Mouse (Mus musculus) kidney, embryonic 16.5 days (tissue): ENCODE data around the gene Slc25a51. TPM values are rescaled to one million over a fixed set of nuclear protein-coding genes. Genes with fewer than 3 reads are reported as not detected.

ENCODE experiments used
- ATAC-seq: fragments of 200-750 bp; cut with Nextera tagmentation; 2 replicates; pipeline ENCODE4 v1.8.0; 2017; ENCODE audit warnings: moderate TSS enrichment; ENCODE audit not compliant: low FRiP score, low TSS enrichment
- H3K27ac ChIP-seq: fragments of 300-500 bp; sonication (generic); 2 replicates; pipeline ENCODE4 v1.5.1; 2014; ENCODE audit warnings: low read length
- H3K27me3 ChIP-seq: fragments of 300-500 bp; sonication (generic); 2 replicates; pipeline ENCODE4 v1.6.1; 2014; ENCODE audit warnings: low read length, control low read depth, mixed read lengths; ENCODE audit not compliant: insufficient read depth
- H3K36me3 ChIP-seq: fragments of 300-500 bp; sonication (generic); 2 replicates; pipeline ENCODE4 v1.6.1; 2014; ENCODE audit warnings: low read length, control low read depth, mixed read lengths; ENCODE audit not compliant: insufficient read depth
- H3K4me1 ChIP-seq: fragments of 300-500 bp; sonication (generic); 2 replicates; pipeline ENCODE4 v1.6.1; 2014; ENCODE audit warnings: low read length, control low read depth, mixed read lengths; ENCODE audit not compliant: insufficient read depth
- H3K4me2 ChIP-seq: fragments of 300-500 bp; sonication (generic); replicated peaks from 2 replicates; pipeline ENCODE4 v1.6.1; 2014; ENCODE audit warnings: low read depth, low read length
- H3K4me3 ChIP-seq: fragments of 300-500 bp; sonication (generic); 2 replicates; pipeline ENCODE4 v1.5.1; 2014; ENCODE audit warnings: mild to moderate bottlenecking, low read length
- H3K9ac ChIP-seq: fragments of 300-500 bp; sonication (generic); replicated peaks from 2 replicates; pipeline ENCODE4 v1.6.1; 2014; ENCODE audit warnings: low read length
- H3K9me3 ChIP-seq: fragments of 300-500 bp; sonication (generic); 2 replicates; pipeline ENCODE4 v1.6.1; 2016; ENCODE audit warnings: low read length, control low read depth
- WGBS: fragments of 180-500 bp; shearing (Covaris S2); extraction: QIAGEN DNeasy Blood & Tissue Kit; methylation state at CpG from one replicate; pipeline ENCODE4 v1.1.7; 2014; 5-methylcytosine and 5-hydroxymethylcytosine counted together
- polyA plus RNA-seq: library from polyadenylated mRNA; unstranded; fragments of >200 nt; fragmentation: Nextera tagmentation; extraction: Ambion mirVana; gene quantifications from 2 replicates; pipeline ENCODE4 v1.2.1, GENCODE M21; 2015

Slc25a51 gene
- 70.6 and 81.9 TPM in 2 replicates for polyA plus RNA-seq

DNA sequence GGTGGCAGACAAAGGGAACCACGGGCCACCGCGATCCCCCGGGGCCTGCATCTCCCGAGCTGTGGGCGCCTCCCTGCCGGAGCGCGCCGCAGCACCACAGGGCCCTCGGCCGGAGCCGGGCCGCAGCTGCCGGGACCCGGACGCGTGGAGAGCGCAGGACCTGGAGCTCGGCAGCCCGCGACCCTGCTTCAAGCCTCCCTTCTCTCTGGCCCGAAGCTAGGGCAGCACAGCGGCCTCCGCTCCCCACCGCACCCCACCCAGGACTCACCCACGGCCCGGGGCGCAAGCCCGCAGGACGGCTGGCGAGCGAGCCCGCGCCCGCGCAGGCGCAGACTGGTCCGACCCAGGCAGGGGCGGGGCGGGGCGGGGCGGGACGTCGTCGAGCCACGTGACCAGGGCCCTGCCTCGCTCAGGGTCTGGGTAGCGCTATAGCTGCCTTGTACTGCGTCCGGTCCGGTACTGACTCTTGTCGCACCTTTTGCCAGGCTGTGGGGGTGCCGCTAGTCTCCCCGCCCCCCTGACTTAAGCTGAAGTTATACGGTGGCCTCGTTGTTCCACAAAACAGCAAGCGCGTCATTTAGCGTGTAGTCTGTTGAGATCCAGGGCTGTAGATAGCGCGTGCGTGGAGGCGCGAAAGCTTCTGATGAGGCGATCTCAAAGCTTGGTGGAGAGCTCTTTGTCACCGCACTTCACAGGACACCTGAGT, at the start of gene Slc25a51:
TSS of gene Slc25a51 (minus strand) at position 340 of the 706 bp plus-strand sequence.
- Histone ChIP-seq H3K9me3 (no peaks in the 10 kb centered on the region), H3K4me2 (peak within 1 kb of the TSS; percentile 86), H3K4me1 (peaks cover 29% of the 10 kb centered on the region), H3K27me3 (no peaks in the 10 kb centered on the region), H3K9ac (peak within 1 kb of the TSS; percentile 99), H3K36me3 (peaks cover 10% of the 10 kb centered on the region), H3K4me3 (peak within 1 kb of the TSS; percentile 94), H3K27ac (peak within 1 kb of the TSS; percentile 92)
- under 1% methylated on average over 62 of the region's 67 CpGs for WGBS
- peak; percentile 98 for ATAC-seq

DNA sequence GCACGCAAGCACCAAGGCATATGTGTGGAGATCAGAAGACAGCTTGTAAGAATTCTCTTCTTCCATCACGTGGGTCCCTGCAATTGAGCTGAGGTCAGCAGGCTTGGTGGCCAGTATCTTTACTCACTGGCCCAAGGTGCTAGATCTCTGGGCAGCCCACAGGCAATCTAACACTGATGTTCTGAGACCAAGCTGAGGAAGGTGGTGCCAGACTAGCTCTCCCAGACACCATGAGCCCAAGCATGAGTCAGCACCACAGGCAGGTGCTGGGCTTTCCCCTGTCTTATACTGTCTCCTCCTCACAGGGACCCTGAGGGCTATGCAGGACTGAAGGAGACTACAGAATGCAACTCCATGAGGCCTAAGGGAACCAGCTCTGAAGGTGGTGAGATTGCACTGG, 49.0 kb upstream of the Slc25a51 start:
- ATAC-seq, result no peak
- 0 out of 2 replicates have a peak, but pooled peaks cover 4% of the 10 kb centered on the region for H3K36me3 ChIP-seq
- peaks cover 43% of the 10 kb centered on the region for H3K4me1 ChIP-seq
- 89% methylated on average over 2 of the region's 2 CpGs for WGBS
- H3K9me3 ChIP-seq, result no peaks in the 10 kb centered on the region
- H3K27ac ChIP-seq, result no peak overlapping the region
- H3K4me2 ChIP-seq, result no peak overlapping the region
- H3K9ac ChIP-seq, result no peak overlapping the region
- no peak overlapping the region for H3K4me3 ChIP-seq
- H3K27me3 ChIP-seq, result no peaks in the 10 kb centered on the region

DNA sequence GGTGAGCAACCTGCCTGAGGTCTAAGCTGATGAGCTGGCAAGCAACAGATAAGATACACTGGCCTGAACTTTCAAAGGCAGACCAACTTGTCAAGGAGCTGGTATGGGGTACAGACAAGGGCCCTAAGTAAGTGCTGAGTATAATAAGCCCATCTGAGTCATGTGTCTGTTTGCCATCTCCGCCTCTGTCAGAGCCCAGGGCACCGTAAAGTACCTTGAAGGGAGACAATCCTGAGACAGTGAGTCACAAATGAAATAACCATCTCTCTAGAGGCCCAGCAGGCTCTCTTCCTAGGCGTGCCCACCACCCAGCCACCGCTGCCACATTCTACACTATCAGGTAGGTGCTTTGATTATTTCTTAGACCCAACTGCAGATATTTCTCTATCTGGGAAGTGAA, 46.4 kb upstream of the Slc25a51 start:
- Histone ChIP-seq H3K27ac (no peak overlapping the region), H3K36me3 (0 out of 2 replicates have a peak, but pooled peaks cover 4% of the 10 kb centered on the region), H3K4me2 (no peak overlapping the region), H3K27me3 (no peaks in the 10 kb centered on the region), H3K4me3 (no peak overlapping the region), H3K4me1 (peaks cover 57% of the 10 kb centered on the region), H3K9ac (no peak overlapping the region), H3K9me3 (no peaks in the 10 kb centered on the region)
- no peak for ATAC-seq
- WGBS, result 90% methylated on average over 4 of the region's 4 CpGs

DNA sequence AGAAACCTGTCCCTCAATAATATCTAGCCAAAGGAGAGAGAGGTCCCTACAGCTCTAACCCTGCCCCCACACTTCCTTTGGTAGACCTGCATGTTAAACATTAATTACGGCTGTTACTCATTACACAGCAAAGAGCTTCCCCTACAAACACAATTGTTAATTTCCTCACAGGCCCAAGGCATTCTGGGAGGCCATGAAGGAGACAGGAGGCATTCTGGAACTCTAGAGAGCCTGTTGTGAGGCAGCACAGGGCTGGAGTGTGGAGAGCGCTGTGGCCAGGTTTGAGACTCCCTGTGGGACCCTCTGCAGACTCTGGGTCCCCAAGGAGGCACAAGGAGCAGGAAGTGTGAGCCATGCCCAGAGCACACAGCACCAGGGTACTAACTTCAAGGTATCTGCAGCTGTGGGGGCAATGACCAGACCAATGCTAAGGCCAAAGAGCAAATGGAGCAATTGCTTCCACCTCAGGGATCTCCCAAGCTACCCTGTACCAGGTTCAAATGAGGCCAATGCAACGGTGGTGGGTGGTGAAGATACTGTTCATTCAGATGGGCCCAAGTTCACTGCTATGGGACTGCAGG, 44.8 kb upstream of the Slc25a51 start:
- peak; percentile 83 for ATAC-seq

DNA sequence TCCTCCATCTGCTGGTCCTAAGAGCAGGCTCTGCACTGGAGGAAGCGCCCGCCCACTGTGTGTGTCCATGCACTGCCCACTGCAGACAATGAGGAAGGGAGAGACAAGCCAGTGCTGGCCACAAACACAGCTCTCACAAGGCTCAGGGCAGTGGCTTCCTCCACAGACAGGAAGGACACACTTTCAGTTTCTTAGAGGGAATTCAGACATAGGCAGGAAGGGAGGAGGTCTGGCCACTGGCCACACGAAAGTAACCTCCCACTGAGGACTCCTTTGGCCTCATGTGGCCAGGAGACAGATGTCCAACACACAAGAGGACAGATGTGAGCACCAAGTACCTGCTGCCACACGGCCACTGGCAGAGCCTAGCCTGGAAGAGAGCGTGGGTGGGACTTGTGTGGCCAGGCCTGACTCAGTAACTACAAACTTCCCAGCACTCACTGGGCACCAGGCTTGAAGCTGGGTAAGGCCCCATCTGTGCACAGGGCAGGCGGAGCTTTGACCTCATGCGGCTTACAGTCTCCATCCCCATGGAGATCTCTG, 44.1 kb upstream of the Slc25a51 start:
- ATAC-seq, result peak; percentile 88
- H3K9me3 ChIP-seq, result no peaks in the 10 kb centered on the region
- H3K4me2 ChIP-seq, result peak overlapping the region; percentile 11
- H3K4me3 ChIP-seq, result no peak overlapping the region
- H3K27me3 ChIP-seq, result no peaks in the 10 kb centered on the region
- H3K4me1 ChIP-seq, result peaks cover 46% of the 10 kb centered on the region
- 30% methylated on average over 7 of the region's 7 CpGs for WGBS
- no peak overlapping the region; the same call in 1 of the 2 replicates for H3K9ac ChIP-seq
- H3K36me3 ChIP-seq, result 0 out of 2 replicates have a peak, but pooled peaks cover 4% of the 10 kb centered on the region
- H3K27ac ChIP-seq, result peak overlapping the region; percentile 96

More for the DNA sequence above, 44.8 kb upstream of the Slc25a51 start:
- no peaks in the 10 kb centered on the region for H3K27me3 ChIP-seq
- H3K36me3 ChIP-seq, result 0 out of 2 replicates have a peak, but pooled peaks cover 4% of the 10 kb centered on the region
- no peaks in the 10 kb centered on the region for H3K9me3 ChIP-seq
- H3K27ac ChIP-seq, result peak overlapping the region; percentile 96
- H3K4me3 ChIP-seq, result no peak overlapping the region
- no peak overlapping the region for H3K4me2 ChIP-seq
- peak overlapping the region; percentile 24; the same call in 1 of the 2 replicates for H3K9ac ChIP-seq
- H3K4me1 ChIP-seq, result peaks cover 46% of the 10 kb centered on the region
- 37% methylated on average over 3 of the region's 3 CpGs for WGBS

DNA sequence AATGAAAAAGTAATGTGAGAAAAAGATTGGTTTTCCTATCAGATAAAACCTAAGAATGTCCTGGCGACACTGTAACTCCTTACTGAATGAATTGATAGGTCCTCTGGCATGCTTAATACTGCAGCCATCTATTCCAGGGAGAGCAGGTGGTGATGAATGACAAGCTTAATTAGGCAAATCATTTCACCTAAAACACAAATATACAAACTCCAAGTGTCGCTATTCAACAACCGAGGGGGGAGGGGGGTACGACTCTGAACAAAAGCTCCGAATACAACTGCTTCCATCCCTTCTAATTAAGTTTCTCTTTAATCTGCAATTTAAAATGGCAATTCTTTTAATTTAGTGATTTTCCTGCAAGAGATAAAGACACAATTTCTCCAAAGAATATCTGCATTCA, 40.4 kb upstream of the Slc25a51 start:
- Histone ChIP-seq H3K4me1 (peaks cover 44% of the 10 kb centered on the region), H3K9me3 (no peaks in the 10 kb centered on the region), H3K4me2 (no peak overlapping the region), H3K27me3 (no peaks in the 10 kb centered on the region), H3K27ac (no peak overlapping the region), H3K4me3 (no peak overlapping the region), H3K36me3 (peaks cover 18% of the 10 kb centered on the region), H3K9ac (no peak overlapping the region)
- no peak for ATAC-seq
- 74% methylated on average over 5 of the region's 5 CpGs for WGBS

DNA sequence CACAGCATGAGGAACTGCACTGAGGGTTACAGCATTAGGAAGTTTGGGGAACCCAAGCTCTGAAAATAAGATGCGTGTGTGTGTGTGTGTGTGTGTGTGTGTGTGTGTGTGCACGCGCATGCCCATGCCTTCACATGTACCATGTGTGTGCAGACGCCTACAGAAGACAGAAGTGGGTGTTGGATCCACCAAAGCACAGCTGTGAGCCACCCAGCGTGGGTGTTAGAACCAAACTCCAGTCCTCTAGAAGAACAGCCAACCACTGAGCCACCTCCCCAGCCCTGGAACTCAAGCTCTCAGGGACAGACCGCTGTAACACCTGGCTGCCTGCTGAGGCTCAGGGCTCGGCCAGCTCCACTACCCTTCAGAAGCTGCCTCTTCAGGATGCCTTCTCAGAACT, 39.9 kb upstream of the Slc25a51 start:
- Histone ChIP-seq H3K9ac (no peak overlapping the region), H3K4me2 (no peak overlapping the region), H3K4me1 (peaks cover 38% of the 10 kb centered on the region), H3K27me3 (no peaks in the 10 kb centered on the region), H3K36me3 (peaks cover 23% of the 10 kb centered on the region), H3K27ac (no peak overlapping the region), H3K4me3 (no peak overlapping the region), H3K9me3 (no peaks in the 10 kb centered on the region)
- 91% methylated on average over 7 of the region's 7 CpGs for WGBS
- ATAC-seq, result no peak

DNA sequence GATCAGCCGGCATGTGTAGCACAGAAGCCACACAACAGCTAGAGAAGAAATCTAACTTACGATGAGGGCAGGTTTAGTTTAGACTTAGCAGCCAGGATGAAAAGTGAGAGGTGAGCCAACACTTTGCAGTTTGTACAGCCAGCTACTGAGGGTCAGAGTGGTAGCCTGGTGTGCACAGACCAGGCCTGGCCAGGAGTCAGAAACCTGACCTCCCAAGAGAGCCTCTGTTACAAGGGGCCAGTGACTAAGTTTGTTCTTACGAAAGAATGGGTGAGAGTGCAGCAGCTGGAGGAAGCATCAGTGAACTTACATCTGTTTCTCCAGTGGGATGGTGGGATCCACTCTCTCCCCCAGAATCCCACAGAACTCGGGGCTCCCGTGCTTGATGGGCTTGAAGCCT, 38.6 kb upstream of the Slc25a51 start:
- Histone ChIP-seq H3K4me1 (peaks cover 25% of the 10 kb centered on the region), H3K36me3 (peaks cover 28% of the 10 kb centered on the region), H3K4me2 (no peak overlapping the region), H3K9ac (no peak overlapping the region), H3K4me3 (no peak overlapping the region), H3K27ac (no peak overlapping the region), H3K9me3 (no peaks in the 10 kb centered on the region), H3K27me3 (no peaks in the 10 kb centered on the region)
- ATAC-seq, result no peak
- WGBS, result 79% methylated on average over 5 of the region's 5 CpGs

DNA sequence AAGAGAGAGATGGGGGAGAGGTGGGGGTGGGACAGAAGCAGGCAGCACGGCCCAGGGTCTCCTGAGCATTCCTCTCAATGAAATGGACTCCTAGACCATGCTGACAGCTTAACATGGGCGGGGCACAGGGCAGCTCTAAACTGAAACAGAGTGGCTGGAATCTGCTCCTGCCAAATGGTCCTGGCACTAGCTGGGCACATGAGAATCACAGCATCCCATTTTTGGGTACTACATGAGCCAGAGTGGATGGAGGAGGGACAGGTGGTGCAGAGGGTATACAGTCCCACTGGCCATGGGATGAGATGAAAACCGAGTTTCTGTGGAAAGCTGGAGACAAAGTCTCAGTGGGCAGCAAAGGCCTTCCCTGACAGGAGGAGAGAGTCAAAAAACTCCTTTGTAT, 36.7 kb upstream of the Slc25a51 start:
- no peaks in the 10 kb centered on the region for H3K27me3 ChIP-seq
- no peak for ATAC-seq
- no peak overlapping the region for H3K4me3 ChIP-seq
- peaks cover 30% of the 10 kb centered on the region for H3K36me3 ChIP-seq
- H3K9me3 ChIP-seq, result no peaks in the 10 kb centered on the region
- H3K9ac ChIP-seq, result no peak overlapping the region
- no peak overlapping the region for H3K4me2 ChIP-seq
- peaks cover 7% of the 10 kb centered on the region for H3K4me1 ChIP-seq
- 74% methylated on average over 3 of the region's 3 CpGs for WGBS
- no peak overlapping the region for H3K27ac ChIP-seq

DNA sequence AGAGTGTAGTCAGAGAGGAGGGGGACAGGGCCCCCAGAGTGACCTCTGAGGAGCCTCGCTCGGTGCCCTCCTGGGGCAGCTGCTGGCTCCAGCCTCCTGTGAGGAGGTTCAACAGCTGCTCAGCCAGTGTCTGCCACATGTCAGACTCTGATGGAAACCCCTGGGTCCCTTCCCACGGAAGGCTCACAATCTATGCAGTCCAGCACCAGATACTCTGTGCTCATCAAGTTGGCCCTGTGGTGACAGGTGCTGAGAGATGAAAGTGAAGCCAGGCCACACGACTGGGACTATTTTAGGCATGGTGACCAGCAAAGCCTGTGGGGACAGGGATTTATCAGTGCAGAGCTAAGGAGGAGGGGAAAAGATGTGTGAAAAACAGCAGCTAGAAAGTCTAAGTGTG, 36.2 kb upstream of the Slc25a51 start:
- 52% methylated on average over 4 of the region's 4 CpGs for WGBS
- no peak overlapping the region for H3K4me2 ChIP-seq
- no peak for ATAC-seq
- peaks cover 4% of the 10 kb centered on the region for H3K4me1 ChIP-seq
- H3K27ac ChIP-seq, result no peak overlapping the region
- no peak overlapping the region for H3K9ac ChIP-seq
- no peak overlapping the region for H3K4me3 ChIP-seq
- H3K27me3 ChIP-seq, result no peaks in the 10 kb centered on the region
- no peaks in the 10 kb centered on the region for H3K9me3 ChIP-seq
- H3K36me3 ChIP-seq, result peaks cover 31% of the 10 kb centered on the region
